Mouse (Mus musculus) spleen, adult 2 months (tissue): ENCODE data around the gene Ntrk3. TPM values are rescaled to one million over a fixed set of nuclear protein-coding genes. Genes with fewer than 3 reads are reported as not detected.
A peak's percentile ranks its signal among the peaks of the same experiment; 100 is the strongest.

Experiments
- DNase-seq, 2 experiments: peaks; one replicate each; pipeline versions ENCODE4 v3.0.0 to v3.0.0-alpha.2; 2012 to 2021; ENCODE audit warnings: low spot score in 2 of 2, low read depth in 1 of 2
- H3K27ac ChIP-seq: fragments of 200-500 bp; 2 replicates; pipeline ENCODE4 v1.5.1; 2012; ENCODE audit warnings: low read length, inconsistent platforms; ENCODE audit not compliant: insufficient read depth
- H3K27me3 ChIP-seq: fragments of 200-500 bp; 2 replicates; pipeline ENCODE4 v1.6.1; 2012; ENCODE audit warnings: mild to moderate bottlenecking, moderate library complexity, low read length, inconsistent platforms; ENCODE audit not compliant: control insufficient read depth, insufficient read depth
- H3K36me3 ChIP-seq: fragments of 200-500 bp; 2 replicates; pipeline ENCODE4 v1.6.1; 2012; ENCODE audit warnings: mild to moderate bottlenecking, low read length, inconsistent platforms; ENCODE audit not compliant: control insufficient read depth, insufficient read depth
- H3K4me1 ChIP-seq: fragments of 200-500 bp; 2 replicates; pipeline ENCODE4 v1.6.1; 2011; ENCODE audit warnings: inconsistent platforms; ENCODE audit not compliant: control insufficient read depth, insufficient read depth, insufficient read length
- H3K4me3 ChIP-seq: fragments of 200-500 bp; 2 replicates; pipeline ENCODE4 v1.5.1; 2011; ENCODE audit warnings: mild to moderate bottlenecking, inconsistent platforms; ENCODE audit not compliant: insufficient read depth, insufficient read length; ENCODE audit errors: extremely low read depth
- CTCF ChIP-seq: fragments of 200-500 bp; IDR thresholded peaks from 2 replicates; pipeline ENCODE4 v1.5.1; 2011; ENCODE audit warnings: mild to moderate bottlenecking, inconsistent platforms; ENCODE audit not compliant: insufficient read depth, insufficient read length, insufficient replicate concordance; ENCODE audit errors: extremely low read depth
- POLR2A ChIP-seq: fragments of 200-500 bp; IDR thresholded peaks from 2 replicates; pipeline ENCODE4 v1.6.1; 2011; ENCODE audit warnings: low read depth, low read length, inconsistent platforms
- WGBS: fragments of 180-500 bp; shearing (Covaris S2); methylation state at CpG from one replicate; pipeline ENCODE4 v1.1.7; 2018; 5-methylcytosine and 5-hydroxymethylcytosine counted together
- polyA plus RNA-seq: library from polyadenylated mRNA; depleted of rRNA; stranded (reverse); fragments of >200 nt; gene quantifications from 2 replicates; pipeline ENCODE4 v1.2.3, GENCODE M21; 2012; rRNA removed

Ntrk3 gene
- polyA plus RNA-seq = 1.5 and 2.0 TPM in 2 replicates

DNA sequence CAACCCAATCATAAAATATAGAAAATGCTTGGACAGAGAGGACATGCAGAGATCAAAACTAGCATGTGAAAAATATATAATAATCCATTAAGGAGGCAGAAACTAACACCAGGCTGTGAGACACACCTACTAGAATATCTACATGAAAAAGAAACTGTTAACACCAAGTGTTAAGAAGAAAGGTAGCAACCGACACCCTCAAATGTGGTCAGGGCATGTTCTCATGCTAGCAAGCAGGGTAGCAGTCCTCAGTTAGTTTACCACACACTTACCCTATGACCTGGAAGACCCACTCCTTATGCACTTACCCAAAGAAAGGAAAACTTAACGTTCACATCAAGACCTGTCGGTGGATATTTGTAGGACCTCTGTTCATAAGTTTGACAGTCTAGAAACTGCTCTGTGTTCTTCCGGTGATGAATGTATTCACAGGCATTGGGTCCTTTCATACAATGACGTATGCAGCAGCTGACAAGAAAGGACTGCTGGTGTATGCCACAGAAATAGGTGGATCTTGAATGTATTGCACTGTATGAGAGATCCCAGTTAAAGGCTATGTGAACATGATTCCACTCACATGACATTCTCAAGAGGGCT is at the start of gene Ntrk3:
Ntrk3 (minus strand) TSS at position 399 of the 597 bp plus-strand sequence.
- Histone ChIP-seq H3K27ac (no peak within 1 kb of the TSS), H3K4me3 (no peak within 1 kb of the TSS; the same call in 1 of the 2 replicates), H3K36me3 (no peaks in the 10 kb centered on the region), H3K27me3 (no peaks in the 10 kb centered on the region), H3K4me1 (no peaks in the 10 kb centered on the region)
- 69% methylated on average over 5 of the region's 5 CpGs for WGBS
- TF ChIP-seq CTCF (no peak), POLR2A (no peak)
- DNase-seq = no peak

DNA sequence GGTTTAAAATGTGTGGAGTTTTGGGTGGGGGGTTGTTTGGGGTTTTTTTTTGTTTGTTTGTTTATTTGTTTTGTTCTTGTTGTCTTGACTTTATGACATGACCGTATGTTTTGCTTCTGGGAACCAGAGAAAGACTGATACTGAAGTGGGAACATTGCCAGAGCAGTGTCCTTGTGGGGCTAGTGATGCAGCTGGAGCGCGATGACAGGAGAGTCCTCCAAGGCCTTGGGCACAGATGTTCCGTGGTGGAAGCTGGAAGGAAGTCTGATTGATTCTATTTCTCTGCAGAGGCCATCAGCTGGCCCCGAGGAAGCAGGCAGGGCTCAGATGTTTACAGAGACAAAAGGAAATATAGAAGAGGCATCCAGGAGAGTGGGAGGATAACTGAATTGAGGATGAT is 48.1 kb upstream of the Ntrk3 start:
- no peak overlapping the region for H3K4me3 ChIP-seq
- no peak for DNase-seq
- TF ChIP-seq CTCF = no peak
- TF ChIP-seq POLR2A = no peak
- peaks cover 4% of the 10 kb centered on the region for H3K36me3 ChIP-seq
- H3K4me1 ChIP-seq = 0 out of 2 replicates have a peak, but pooled peaks cover 3% of the 10 kb centered on the region
- WGBS = 80% methylated on average over 5 of the region's 5 CpGs
- H3K27ac ChIP-seq = no peak overlapping the region
- no peaks in the 10 kb centered on the region for H3K27me3 ChIP-seq

DNA sequence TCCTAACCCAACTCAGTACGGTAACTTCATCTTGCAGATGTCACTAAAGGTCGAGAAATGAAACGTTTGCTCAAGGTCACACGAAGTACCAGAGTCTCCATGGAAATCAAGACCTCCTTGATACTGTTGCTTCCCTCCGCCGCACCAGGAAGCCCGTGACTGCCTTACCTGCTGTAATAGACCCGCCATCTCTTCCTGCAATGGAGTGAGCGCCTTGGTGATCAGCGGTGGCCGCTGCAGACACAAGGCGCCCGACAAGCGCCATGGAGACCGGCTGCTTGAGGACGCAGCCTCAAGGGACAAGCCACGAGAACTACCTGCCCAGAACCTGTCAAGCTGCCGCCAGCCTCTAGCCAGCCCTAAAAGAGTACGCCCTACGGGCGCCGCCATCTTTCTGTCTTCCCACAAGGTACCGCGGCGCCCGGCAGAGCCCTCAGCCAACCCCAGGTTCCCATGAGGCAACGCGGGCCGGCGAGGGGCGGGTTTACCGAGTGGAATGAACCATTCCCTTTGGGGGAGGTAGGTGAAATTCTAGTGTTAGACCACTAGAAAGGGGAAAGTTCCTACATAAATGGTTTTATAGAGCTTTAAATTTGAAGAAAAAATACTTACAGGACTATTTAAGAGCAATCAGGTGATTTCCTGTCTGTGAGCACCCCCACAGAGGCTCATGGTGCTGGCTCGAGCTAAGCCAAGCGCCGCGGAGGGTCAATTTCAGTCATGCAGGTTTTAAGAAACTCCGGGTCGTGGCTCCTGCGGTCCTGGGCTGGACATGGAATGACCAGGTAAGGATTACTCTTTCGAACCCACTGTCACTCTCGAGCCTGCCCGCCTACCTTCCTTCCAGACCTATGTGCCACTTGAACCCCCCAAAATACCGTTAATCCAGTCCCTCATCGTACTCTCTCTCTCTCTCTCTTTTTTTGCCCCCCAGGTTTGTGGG is 45.1 kb upstream of the Ntrk3 start, which contains the start of the genes Mrps11 and Mrpl46:
Mrps11 (plus strand) TSS at position 481 of the 943 bp plus-strand sequence.
Mrpl46 (minus strand) TSS at position 893 of the 943 bp plus-strand sequence.
- 0 out of 2 replicates have a peak, but pooled peaks cover 3% of the 10 kb centered on the region for H3K4me1 ChIP-seq

DNA sequence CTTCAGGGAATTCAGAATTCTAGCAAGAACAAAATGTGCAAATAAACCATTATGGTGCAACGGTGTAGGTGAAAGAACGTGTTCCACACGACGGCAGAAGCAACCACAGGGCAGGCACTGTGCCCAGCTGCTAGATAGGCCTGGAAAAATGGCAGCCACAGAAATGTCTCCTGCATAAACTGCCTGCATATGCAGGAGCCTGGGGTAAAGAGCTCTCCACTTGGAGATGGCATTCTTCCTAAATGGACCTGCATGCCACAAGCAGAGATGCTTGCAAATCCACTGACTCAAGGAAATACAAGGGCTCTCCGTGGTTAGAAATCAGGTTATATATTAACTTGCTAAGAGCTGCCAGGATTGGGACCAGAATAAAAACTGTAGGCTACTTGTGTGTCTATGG is 40.9 kb upstream of the Ntrk3 start:
- H3K36me3 ChIP-seq = peaks cover 25% of the 10 kb centered on the region
- WGBS = 96% methylated on average over 5 of the region's 5 CpGs
- TF ChIP-seq CTCF = no peak

More for the DNA sequence above, 45.1 kb upstream of the Ntrk3 start, which contains the start of the genes Mrps11 and Mrpl46:
- Histone ChIP-seq H3K36me3 (peaks cover 10% of the 10 kb centered on the region), H3K27me3 (no peaks in the 10 kb centered on the region), H3K27ac (peak within 1 kb of the TSS; percentile 44), H3K4me3 (peak within 1 kb of the TSS; percentile 97)
- TF ChIP-seq CTCF (no peak), POLR2A (peak; percentile 19; the same call in 1 of the 2 replicates)
- DNase-seq = peak; percentile 66 to 82
- WGBS = under 1% methylated on average over 44 of the region's 44 CpGs

DNA sequence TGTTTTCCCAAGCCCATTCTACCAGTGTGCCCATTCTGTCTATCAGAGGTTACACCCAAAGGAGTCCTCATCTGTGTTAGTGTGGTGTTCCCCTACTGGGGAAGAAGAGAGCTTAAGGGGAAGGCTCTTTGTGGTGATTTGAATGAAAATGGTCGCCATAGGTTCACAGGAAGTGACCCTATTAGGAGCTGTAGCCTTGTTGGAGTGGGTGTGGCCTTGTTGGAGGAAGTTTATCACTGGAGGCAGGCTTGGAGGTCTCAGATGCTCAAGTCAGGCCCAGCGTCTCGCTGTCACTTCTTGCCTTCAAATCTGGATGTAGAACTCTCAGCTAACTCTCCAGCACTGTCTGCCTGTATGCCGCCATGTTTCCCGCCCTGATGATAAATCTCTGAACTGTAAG is 33.1 kb upstream of the Ntrk3 start:
- 87% methylated on average over 5 of the region's 5 CpGs for whole genome bisulfite sequencing
- Histone ChIP-seq H3K27me3 (no peaks in the 10 kb centered on the region), H3K36me3 (peaks cover 11% of the 10 kb centered on the region), H3K4me3 (no peak overlapping the region), H3K4me1 (no peaks in the 10 kb centered on the region), H3K27ac (no peak overlapping the region)
- TF ChIP-seq POLR2A (no peak), CTCF (no peak)
- no peak for DNase-seq

More for the DNA sequence above, 40.9 kb upstream of the Ntrk3 start:
- no peak for DNase-seq
- Histone ChIP-seq H3K27ac (no peak overlapping the region), H3K4me3 (no peak overlapping the region), H3K27me3 (no peaks in the 10 kb centered on the region), H3K4me1 (0 out of 2 replicates have a peak, but pooled peaks cover 3% of the 10 kb centered on the region)

DNA sequence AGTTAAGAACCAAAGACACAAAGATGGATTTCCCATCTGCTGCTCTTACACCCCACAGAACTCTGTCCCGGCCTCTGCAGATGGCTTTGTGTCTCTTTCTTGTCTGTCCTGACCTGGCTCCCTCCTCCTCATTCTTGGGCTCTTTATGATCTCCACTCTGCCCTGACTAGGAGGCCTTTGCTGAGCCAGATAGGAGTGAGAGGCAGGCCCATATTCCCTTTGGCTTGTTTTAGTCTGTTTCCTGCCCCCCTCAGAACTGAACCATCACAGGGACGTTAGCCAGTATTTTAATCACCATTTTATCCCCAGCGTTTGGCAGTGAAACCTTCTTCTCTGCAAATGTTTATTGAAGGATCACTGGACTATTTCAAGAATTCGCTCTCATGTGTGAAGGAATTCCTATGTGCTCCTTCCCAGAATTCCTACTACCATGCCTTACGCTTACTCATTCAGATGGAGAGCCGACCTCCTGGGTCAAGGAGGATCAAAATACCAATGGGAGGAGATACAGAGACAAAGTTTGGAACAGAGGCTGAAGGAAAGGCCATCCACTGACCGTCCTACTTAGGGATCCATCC is 31.4 kb upstream of the Ntrk3 start:
- H3K36me3 ChIP-seq = peaks cover 4% of the 10 kb centered on the region; the same call in 1 of the 2 replicates
- no peak overlapping the region for H3K4me3 ChIP-seq
- TF ChIP-seq CTCF = no peak
- TF ChIP-seq POLR2A = no peak
- H3K27ac ChIP-seq = no peak overlapping the region
- H3K27me3 ChIP-seq = no peaks in the 10 kb centered on the region
- H3K4me1 ChIP-seq = no peaks in the 10 kb centered on the region
- no peak for DNase-seq
- WGBS = 72% methylated on average over 7 of the region's 7 CpGs
